Mouse (Mus musculus) lung, postnatal 14 days (tissue): ENCODE data around the gene Nova1.

ENCODE experiments used
- DNase-seq: peaks from one replicate; pipeline ENCODE4 v3.0.0; 2021

Gene Nova1

GRCm38 (mm10) chr12:46818856-46819347 lies at the start of gene Nova1:
Gene Nova1 (minus strand): TSS chr12:46818929.
- DNase-seq = peak; percentile 59

- DNase-seq = peak; percentile 94
These were observed 756 bp upstream of the Nova1 start for GRCm38 (mm10) chr12:46819348-46820022.

GRCm38 (mm10) chr12:46818021-46818855 lies 491 bp downstream of the Nova1 start:
- peak; percentile 27 for DNase-seq

- no peak for DNase-seq
These were observed 1.4 kb downstream of the Nova1 start for GRCm38 (mm10) chr12:46817211-46817803.

GRCm38 (mm10) chr12:46816291-46816690 lies 2.4 kb downstream of the Nova1 start:
- no peak for DNase-seq

GRCm38 (mm10) chr12:46815697-46816096 lies 3.0 kb downstream of the Nova1 start:
- no peak for DNase-seq

- no peak for DNase-seq
These were observed 3.9 kb downstream of the Nova1 start for GRCm38 (mm10) chr12:46814820-46815219.

GRCm38 (mm10) chr12:46801311-46801710 lies 17.4 kb downstream of the Nova1 start:
- no peak for DNase-seq

- DNase-seq = no peak
These were observed 36.1 kb downstream of the Nova1 start for GRCm38 (mm10) chr12:46782301-46783280.

GRCm38 (mm10) chr12:46781481-46781880 lies 37.2 kb downstream of the Nova1 start:
- DNase-seq = no peak

GRCm38 (mm10) chr12:46780983-46781382 lies 37.7 kb downstream of the Nova1 start:
- DNase-seq = no peak

GRCm38 (mm10) chr12:46759450-46759849 lies 59.3 kb downstream of the Nova1 start:
- peak; percentile 5 for DNase-seq

GRCm38 (mm10) chr12:46754325-46754848 lies 64.3 kb downstream of the Nova1 start:
- DNase-seq = no peak

GRCm38 (mm10) chr12:46753096-46753495 lies 65.6 kb downstream of the Nova1 start:
- DNase-seq = no peak

- DNase-seq = no peak
These were observed 85.5 kb downstream of the Nova1 start for GRCm38 (mm10) chr12:46733261-46733660.

- no peak for DNase-seq
These were observed 86.8 kb downstream of the Nova1 start for GRCm38 (mm10) chr12:46731943-46732342.

GRCm38 (mm10) chr12:46721914-46722313 lies 96.8 kb downstream of the Nova1 start:
- DNase-seq = no peak

- no peak for DNase-seq
These were observed 99.7 kb downstream of the Nova1 start for GRCm38 (mm10) chr12:46719076-46719475.

GRCm38 (mm10) chr12:46710094-46710493 lies 108.6 kb downstream of the Nova1 start:
- DNase-seq = no peak

- no peak for DNase-seq
These were observed 109.3 kb downstream of the Nova1 start for GRCm38 (mm10) chr12:46709475-46709874.

- no peak for DNase-seq
These were observed 118.5 kb downstream of the Nova1 start for GRCm38 (mm10) chr12:46700202-46700601.

GRCm38 (mm10) chr12:46676341-46676740 lies 142.4 kb downstream of the Nova1 start:
- DNase-seq = no peak
